Mouse (Mus musculus) c-Kit-negative CD71-positive TER-119-positive erythroid progenitor cells, embryonic 14.5 days (primary cell): Measurements from ENCODE around the gene Emd.
"Not testable (repeated sequence)": the region's sequence is repeated elsewhere in the genome, so short reads cannot be mapped to it uniquely, and the experiment has no call there.

Source experiments
- DNase-seq: peaks from one replicate; pipeline ENCODE4 v3.0.0-alpha.2; 2013; ENCODE audit warnings: low read depth, low spot score

Gene Emd

DNA sequence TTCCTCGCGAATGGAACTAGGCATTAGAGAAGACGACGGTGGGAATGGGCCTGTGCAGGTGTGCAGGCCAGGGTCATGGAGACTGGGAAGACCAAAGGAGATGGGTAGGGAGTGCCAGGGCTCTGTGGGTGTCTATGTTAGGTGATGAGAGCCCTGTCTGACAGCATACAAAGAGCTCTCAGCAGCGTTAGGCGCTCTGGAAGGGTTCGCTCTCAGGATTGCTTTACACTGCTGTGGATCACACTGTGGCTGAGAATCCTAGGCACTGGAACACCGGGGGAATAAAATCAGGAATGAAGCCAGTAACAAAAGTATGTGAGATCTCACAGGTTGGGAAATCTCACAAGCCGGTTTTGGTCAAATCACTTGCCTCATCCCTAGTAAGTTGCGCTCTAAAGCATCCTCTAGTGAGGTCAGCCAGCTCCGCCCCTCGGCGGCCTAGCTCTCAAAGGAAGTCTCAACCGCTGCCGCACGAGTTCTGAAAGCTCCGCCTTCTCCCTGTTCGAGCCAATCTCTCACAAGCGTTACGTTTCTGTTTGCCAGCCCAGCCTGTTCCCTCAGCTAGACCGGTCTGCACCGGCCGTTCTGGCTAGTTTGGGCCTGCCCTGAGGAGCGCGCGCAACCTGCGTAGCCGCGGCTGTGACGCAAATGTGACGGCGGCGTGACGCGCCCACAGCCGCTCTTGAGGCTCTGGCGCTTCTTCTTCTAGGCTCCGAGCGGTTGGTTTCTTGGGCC is at the start of gene Emd:
Emd (plus strand) TSS at position 535 of the 735 bp plus-strand sequence.
- peak; percentile 78 for DNase-seq

DNA sequence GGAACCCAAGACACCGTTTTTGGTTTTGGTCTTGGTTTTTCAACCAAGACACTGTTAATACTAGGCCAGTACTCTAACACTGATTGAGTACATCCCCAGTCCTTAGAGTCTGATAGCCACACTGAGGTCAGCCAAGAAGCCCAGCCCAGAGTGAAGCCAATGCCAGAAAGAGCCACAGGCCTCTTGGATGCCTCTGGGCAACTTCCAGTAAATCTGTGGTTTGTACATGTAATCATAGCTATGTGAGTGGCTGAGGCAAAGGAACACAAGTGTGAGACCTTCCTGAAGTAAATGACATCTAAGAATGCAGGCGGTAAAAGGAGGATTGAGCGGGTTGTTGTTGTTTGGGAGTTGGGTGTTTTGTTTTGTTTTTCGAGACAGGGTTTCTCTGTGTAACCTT is 36.0 kb upstream of the Emd start:
- no peak for DNase-seq

DNA sequence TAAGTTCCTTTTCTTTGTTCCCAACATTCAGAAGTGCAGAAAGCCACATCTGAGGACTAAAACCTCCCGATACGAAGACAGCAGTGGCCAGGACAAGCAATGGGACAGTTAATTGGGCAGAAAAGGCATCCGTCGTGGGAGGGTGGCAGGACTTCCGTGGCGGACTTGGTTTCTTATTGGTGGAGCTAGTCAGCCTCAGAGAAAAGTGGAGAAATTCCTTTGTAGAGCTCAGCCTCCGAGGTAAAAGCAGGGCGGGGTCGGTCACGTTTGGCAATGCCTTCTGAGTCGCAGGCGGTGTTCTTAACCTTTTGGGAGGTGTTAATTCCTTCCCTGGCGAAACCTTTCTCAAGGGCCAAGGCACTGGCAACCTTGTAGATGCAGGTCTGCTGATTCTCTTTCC is 35.0 kb upstream of the Emd start:
- DNase-seq = no peak

DNA sequence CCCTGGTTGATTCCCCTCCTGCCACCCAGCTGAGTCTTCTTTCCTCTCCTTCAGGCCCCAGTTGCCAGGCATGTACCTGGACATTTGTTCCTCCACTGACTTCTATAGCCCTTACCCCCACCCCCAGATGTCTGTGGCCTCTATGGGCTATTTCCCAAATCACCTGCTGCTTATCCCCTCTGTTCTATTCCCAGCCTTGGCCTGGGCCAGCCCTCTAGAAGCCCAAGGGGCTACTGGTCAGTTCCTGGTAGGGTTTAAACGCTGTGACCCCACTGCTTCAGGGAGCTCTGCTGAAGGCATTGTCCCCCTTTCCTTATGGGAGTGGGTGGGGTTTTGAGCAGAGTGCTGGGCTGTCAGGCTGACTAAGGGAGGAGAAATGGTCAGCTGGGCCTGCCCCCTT is 34.4 kb upstream of the Emd start:
- not testable (repeated sequence) for DNase-seq

DNA sequence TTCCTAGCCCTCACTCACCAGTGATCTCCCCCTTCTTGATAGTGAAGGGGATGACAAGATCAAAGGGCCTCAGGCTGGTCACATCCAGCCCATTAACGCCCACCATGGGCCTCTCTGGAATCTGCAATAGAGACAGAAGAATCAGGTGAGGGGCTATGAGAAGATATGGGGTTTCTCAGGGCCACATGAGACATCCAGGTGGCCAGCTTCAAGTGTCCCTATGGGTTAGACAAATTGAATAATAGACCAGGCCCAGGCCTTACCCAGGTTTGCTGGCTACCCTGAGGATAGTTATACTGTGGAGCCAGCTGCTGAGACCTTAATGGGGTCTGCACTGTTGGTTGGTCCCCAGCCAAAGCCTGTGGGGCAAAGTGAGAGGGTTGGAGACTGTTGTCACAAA is 24.4 kb upstream of the Emd start:
- DNase-seq = no peak

DNA sequence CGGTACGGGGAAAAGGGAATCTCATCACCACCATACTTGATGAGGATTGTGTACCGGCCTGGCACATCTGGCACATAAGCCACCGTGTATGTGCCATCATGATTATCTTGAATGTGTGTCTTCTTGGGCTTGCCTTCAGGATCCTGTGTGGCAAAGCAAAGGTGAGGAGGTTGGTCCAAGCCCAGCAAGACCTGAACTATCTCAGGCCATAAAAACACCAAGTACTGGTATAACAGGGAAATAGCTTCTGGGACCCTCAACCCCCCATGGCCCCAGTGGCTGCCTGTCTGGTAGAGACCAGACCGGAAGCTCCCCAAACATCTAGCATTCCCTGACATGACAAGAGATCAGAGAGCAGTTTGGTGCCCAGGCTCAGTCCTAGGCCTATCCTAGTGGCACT is 21.3 kb upstream of the Emd start:
- DNase-seq = no peak

DNA sequence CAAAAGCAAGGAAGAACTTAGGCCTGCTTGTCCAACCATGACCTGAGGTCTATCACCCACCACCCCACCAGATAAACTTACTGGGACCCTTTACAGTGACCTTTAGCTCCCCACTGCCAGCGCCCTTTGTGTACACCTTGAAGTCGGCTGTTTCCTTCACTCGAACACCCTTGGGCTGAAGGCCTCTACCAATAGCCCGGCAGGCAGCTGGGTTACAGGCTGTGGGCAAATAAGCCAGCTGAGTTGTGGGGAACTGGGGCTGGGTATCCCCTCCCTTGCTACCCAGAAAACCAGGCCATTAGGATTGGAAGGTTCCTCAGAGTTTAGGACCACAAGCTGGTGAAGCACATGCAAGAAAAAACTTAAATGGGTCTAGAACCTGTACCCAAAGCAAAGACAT is 14.2 kb upstream of the Emd start:
- DNase-seq = no peak

DNA sequence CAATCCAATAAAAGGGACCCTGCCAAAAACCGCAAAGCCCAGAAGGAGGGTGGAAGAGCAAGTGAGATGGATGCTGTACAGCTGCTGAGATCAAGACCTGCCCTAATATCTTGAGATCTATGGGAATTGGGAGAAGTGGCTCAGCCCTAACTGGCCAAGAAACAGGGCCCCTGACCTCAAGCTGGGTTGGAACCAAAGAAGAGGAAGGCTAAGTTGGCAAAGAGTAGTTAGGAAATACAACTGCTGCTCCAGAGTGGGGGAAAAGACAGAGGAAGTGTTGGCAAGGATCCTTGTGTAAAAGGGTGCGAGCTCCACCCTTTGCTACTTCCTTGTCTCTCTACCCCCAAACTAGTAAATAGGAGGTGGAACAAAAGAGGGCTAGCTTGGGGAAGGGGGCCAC is 11.1 kb upstream of the Emd start:
- DNase-seq = no peak

DNA sequence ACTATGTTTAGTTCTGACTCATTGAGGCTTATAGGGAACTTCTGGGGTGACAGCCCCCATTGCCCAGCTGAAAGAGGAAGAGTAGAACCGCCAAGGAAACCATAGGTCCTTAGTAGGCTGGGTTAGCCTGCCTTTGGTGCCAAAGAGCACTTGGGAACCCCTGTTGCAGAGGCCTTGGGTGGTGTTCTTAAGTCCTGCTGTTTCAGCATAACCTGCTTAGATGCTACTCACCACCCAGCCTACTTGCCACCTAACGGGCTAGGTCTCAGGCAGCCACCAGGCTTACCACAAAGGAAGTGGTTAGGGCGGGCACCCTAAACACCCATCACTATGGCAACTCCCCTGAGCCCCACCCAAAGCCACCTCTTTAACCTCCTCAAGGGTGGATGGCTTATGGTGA is 10.7 kb upstream of the Emd start:
- peak; percentile 42 for DNase-seq

DNA sequence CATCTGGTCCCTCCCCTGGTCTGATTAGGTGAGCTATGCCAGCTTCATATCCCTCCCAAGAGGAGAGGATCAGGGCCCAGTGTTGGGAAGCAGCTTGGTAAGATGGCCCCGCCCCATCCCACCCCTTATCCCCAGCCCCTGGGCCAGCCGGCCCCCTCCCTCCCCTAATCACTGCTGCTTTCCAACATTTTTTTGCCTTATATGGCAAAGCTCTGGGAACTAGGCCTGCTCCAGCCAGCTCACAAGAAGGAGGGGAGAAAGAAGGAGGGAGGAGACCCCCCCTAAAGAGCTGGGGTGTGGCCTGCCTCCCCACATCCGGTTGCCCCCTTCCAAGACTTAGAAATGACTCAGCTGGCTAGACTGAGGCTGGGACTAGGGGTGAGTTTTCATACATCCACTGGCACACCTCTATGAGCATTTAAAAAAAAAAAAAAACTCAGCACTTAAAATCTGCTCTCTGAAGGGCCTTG is 9.8 kb upstream of the Emd start:
- no peak for DNase-seq

DNA sequence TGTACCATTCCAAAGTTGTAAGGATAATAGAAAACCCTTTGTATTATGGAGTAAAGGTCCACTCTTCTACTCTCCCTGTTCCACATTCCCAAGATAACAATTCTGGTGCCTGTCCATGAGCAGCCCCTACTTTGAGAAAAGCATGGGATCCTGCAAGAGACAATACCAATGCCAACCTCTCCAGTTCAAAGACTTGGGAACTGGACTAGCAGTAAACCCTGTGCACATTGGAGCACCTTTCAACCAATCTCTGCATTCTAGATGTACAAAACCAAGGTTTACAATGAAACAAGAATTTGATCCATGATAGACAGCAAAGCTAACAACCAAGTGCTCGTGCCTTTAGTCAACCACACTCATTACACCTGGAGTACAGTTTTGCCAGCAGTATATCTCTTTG is 9.4 kb upstream of the Emd start:
- DNase-seq = no peak

DNA sequence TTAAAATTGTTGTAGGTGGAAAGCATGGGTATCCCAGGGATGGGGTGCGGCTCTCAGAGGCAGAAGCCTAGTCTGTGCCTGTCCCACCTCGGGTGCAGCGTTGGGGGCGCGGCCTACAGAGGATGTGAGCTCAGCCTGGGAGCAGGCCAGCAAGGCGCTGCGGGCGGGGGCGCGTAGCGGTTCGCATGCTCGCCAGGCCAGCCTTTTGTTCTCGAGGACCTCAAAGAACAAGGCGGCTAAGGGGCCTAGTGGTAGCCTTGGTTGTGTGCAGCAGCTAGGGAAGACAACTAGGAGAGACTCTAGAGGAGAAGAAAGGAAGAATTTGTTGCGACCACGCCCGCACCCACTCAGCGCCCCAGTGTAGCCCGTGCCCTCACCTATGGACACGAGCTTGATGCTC is 8.8 kb upstream of the Emd start:
- no peak for DNase-seq

DNA sequence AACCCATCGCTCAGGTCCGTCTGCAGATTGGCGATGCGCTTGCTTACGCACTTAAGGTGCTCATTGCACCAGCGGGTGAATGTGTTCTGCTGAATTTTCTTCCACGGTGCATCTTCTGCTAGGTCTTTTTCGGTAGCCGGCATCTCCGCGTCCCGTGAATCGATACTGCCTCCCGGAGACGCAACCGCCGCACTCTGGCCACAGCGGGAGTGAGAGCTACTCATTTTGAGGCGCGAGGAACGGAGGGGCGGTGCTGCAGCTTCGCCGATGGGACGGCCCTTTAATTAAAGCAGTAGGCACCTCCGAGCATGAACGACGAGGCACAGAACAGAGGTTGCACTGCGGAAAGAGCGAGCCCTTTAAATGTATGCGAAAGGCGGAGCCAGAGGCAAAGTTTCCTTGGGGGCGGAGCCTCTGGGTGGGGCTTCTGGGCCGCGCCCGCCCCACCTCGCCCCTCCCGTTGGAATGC is 8.2 kb upstream of the Emd start:
- DNase-seq = peak; percentile 54

DNA sequence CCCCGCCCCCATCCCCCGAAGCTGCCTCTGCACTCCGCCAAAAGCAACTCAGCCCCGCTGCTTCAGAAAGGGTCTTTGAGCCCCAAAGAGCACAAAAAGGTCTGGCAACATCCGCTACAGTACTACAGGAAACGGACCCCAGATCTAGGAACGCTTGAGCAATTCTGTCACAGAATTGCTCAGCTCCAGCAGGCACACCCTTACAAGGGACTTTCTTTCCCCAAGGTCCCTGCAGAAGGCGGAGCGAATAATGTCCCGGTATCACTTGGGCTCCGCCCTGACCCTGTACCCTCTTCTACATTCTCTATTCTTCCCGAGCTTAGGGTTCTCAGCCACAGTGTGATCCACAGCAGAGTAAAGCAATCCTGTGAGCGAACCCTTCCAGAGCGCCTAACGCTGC is 7.8 kb upstream of the Emd start:
- no peak for DNase-seq

DNA sequence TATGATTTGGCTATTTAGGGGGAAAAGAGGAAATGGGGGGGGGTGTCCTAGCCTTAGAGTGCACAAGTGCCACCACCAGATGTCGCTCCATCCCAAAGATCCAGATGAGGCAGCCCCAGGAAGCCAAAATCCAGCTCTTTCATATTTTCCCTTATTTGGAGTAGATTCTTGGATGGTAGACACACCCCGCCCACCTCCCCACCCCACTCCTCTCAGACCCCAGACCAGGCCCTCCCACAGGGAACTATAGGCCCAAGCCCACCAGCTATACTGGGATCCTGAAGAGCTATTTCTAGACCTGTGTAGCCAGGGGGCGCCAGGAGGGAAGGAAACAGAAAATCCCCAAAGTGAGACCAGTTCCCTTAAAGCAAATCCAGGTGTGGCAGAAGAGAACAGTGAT is 5.8 kb upstream of the Emd start:
- no peak for DNase-seq

DNA sequence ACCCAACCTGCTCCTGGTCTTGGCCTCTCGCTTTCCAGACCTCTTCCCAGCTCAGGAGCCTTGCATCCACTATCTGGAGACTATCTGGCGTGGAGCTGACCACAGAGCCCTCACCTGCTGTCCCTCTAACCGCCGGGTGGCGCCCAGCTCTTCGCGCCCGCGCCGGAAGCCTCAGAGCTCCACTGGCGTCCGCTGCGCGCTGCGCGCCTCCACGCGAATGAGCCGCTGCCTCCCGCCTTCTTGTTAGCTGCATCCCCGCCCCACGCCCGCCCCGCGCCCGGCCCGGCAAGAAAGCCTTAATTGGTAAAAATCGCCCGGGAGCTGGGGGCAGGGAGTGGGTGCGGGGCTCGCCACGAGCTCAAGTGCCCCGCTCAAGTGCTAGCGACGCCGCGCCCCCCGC is 4.9 kb upstream of the Emd start, which contains the start of gene Flna:
Flna (minus strand) TSS at position 206 of the 400 bp plus-strand sequence.
- DNase-seq = no peak

DNA sequence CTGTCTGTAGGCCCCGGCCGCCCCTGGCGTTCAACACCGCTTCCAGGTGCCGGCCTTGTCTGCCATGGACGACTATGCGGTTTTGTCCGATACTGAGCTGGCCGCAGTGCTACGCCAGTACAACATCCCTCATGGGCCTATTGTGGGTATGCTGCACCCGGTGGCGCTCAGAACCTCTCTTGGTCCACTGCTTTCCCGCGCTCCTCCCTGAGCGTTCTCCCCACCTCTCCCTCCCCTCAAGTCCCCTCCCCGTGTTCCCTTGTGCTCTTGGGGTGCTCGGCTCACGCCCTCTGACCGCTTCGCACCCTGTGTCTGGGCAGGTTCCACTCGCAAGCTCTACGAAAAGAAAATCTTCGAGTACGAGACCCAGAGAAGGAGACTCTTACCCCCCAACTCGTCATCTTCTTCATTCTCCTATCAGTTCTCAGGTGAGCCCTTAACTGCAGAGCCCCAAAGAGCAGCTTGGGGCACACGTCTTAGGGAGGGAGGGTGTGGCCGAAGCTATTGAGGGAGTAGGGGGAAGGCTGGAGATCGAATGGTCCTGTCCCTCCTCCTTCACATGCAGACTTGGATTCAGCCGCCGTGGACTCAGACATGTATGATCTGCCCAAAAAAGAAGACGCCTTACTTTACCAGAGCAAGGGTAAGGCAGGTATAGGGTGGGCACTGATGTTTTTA is 540 bp downstream of the Emd start:
- DNase-seq = peak; percentile 19

DNA sequence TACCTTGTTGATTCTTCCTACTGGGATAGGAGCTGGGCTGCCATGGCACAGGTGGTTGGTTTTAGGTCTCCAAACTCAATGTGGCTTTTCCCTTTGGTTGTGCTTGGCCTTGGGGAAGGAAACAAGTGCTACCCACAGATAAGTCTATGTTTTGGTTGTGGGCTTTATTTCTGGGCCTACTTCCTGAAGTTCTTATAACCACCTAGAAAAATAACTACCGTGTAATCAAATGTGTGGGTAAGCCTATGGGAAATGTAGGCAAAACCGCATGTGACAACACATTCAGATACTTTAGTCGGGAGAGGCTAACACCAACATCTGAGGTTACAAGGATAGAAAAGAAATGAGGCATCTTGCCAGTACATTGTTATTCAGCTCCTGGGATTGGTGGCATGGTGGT is 3.3 kb downstream of the Emd start:
- no peak for DNase-seq

DNA sequence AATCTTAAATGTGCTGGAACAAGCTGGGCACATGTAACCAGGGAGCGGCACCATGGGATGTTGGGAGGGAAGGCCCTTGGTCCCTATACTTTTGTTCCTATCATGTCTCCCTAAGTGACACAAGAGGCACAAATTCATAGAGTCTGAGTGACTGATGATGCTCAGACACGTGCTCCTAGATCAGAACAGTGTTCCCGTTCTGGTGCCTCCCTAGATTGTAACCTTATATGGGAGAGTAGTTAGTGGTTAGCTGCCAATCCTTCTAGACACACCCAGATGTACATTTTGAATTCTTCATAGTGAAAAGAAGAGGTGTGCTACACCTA is 15.2 kb downstream of the Emd start:
- DNase-seq = no peak

DNA sequence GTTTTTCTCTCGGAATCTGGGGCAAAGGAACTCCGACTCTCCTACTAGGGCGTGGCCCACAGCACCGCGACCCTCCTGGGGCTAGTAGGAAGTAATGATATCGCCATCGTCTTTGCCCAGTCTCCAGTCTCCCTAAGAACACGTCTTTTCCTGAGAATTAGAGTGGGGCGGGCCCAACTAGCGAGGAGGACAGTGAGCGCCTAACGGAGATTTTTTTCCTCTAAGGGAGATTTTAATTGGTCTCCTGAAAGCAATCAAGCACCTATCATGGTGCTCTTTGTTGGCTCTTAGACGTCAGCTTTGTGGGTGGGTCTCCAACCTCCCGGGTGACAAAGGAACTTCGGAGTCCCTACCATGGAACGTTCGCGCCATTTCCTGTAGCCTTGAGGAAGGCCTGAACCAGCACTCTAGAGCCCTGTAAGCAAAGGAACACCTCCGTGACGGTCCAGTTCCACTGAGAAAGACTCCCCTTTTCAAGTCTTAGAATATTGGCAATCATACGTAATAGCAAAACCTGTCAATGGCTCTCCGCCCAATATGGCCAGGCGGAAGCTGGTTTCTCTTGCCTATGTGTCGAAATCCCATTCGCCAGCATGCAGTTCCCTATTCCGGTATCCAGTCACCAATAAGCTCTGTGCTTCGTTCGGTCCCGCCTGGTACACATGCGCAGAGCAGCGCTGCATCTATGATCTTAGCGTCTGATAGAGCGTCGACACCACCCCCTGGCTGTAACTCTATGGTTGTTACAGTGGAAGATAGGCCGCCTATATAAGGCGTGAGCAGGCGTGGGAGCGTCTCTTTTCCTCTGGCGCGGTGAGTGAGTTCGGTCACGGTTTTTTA is 15.8 kb downstream of the Emd start, which contains the start of gene Rpl10:
Rpl10 (plus strand) TSS at position 751 of the 840 bp plus-strand sequence.
- peak; percentile 84 for DNase-seq

DNA sequence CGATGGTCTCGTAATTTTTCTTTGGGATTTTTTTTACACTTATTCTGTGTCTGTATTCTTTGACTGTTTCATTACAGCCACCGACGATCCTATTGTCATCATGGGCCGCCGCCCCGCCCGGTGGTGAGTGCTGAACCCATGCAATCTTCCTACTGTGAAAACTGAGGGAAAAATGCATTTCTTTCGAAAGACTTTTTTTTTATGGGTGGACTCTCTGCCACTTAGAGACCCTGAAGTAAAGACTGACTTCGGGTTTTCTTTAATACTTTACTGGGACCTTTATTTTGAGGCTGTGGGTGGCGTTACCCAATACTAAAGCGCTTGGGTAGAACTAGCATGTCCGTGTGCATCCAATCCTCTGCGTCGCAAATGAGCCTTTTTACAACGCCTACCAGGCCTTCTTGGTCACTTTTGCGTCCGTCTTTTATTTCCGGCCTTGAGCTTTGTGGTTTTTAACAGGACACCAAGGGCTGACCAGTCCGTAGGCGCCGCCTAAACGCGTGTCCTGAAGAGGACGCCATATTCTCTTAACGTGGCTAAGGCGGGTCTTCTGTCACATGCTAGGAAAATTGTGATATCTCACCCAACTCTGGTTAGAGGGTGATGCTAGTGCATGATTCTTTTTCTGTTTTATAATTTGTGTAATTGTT is 16.5 kb downstream of the Emd start:
- no peak for DNase-seq
